Mouse (Mus musculus) left cerebral cortex, postnatal 14 days (tissue): Measurements from ENCODE around the gene Pate1. TPM values are rescaled to one million over a fixed set of nuclear protein-coding genes. Genes with fewer than 3 reads are reported as not detected.

Experiments
- DNase-seq, 2 experiments: peaks; one replicate each; pipeline ENCODE4 v3.0.0; 2021 to 2022; ENCODE audit warnings: low spot score in 2 of 2, mixed read lengths in 1 of 2
- intact Hi-C: fragments of 180-260 bp; cut with DNase I; formaldehyde crosslinking; loops from one replicate; pipeline ENCODE4 v1.15.1; 2025
- long read RNA-seq, 2 experiments: library from polyadenylated mRNA; stranded (forward); transcript quantifications; one replicate each; pipeline ENCODE4 v2.0.0; 2021
- total RNA-seq, 2 experiments: library from RNA; stranded (reverse); gene quantifications; 2 replicates each; pipeline ENCODE4 v1.2.3; 2021

The Pate1 gene
- total RNA-seq: not detected
- long read RNA-seq, experiment 1: 0 reads
- long read RNA-seq, experiment 2: 0 reads

DNA sequence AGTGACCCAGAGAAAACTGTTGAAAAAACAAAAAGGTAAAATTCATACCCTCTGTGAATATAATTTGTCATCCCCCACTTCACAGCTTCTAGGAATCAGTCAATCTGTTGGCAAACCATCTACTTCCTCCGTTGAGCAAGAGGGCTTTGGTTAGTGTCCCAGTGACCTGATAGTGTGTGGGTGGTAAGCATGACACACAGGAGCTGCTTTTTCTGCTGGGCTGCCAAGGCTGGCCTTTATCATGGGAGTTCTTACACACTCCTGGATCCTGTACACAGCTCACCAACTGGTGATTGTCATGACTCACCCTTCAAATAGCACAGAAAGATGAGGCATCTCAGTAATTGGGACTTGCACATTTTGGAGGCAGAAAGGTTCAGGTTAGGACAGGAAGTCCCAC is at the start of gene Pate1:
Gene Pate1 (minus strand): TSS at position 378 of the 400 bp plus-strand sequence.
- intact Hi-C loops: no loop called here
- peak in 1 of 2 experiments; percentile 15 for DNase-seq

DNA sequence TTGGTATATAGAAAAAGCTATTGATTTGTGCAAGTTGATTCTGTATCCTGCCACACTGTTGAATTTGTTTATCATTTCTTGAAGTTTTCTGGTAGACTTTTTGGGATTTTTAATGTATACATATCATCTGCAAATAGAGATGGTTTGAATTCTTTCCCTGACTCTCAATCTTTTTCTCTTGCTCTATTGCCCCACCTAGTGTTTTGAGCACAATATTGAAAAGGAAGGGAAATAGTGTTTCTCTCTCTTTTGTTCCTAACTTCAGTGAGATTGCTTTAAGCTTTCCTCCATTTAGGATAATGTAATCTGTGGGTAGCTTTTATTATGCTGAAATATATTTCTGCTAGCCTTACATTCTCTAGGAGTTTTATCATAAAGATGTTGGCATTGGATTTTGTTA is 20.1 kb upstream of the Pate1 start:
- peak; percentile 2 to 4 for DNase-seq
- intact Hi-C loops: loop anchor here (5.0 kb wide), 1 partner anchor 115 kb away; no protein-coding TSS in a partner anchor

DNA sequence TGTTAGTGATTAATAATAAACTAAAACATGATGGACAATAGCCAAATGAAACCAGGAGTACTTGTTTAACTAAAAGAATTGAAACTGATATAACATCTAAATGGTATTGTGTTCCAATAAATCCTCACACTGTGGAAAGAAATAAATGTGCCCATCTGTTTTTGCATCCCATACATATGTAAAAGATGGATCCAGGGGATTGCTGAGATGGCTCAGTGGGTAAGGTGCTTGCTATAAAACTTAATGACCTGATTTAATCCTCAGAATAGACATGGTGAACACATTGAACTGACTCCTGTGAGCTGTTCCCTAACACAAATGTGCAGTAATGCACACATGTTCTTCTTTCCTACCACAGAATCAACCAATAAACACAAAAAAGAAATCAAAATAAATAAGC is 4.7 kb upstream of the Pate1 start:
- intact Hi-C loops: no loop called here
- DNase-seq: no peak

DNA sequence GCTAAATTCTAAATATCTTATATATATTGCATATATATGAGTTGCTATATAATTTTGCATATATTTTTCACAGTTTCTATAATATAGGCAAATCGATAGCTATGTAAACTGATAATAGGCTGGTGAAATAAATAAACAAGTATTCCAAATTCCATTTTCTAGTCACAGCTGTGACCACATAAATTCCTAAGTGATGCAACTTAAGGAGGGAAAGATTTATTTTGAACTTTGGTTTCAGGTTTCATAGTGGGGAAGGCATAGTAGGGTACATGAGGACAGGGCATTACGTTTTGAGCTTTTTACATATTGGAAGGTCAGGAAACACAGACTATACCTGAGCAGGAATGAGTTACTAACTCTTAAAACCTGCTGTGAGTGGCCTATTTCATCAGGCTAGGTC is 13.6 kb downstream of the Pate1 start:
- DNase-seq: no peak
- intact Hi-C loops: no loop called here

DNA sequence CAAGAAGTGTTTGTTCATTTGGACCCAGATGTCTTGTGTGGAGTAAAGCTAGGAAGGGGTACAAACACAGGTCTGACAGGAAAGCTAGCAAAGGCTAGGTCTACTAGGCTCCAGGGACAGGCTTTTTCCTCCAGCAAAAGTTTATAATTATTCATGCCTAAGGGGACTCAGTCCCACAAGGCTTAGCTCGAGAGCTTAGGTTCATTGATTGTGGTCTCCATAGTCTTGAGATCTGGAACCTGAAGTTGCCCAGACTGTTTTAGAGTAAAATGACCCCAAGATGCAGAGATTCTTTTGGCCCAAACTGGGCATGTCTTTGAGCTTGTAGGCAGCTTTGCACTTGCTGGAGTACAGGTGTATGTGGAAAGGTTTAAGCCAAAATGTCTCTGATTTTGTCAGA is 39.1 kb downstream of the Pate1 start, which contains the start of gene Pate3:
Gene Pate3 (minus strand): TSS at position 101 of the 400 bp plus-strand sequence.
- no peak for DNase-seq
- intact Hi-C loops: no loop called here

Other genes starting within 250 kb of the Pate1 start
- gene Gm1113, start 169.1 kb downstream of the Pate1 start, total RNA-seq: not detected
- 10 to 100 TPM; 13.6 to 14.3 TPM for gene Ddx25, start 128.9 kb downstream of the Pate1 start, total RNA-seq
- gene Pus3, start 128.8 kb downstream of the Pate1 start, total RNA-seq: 10 to 100 TPM; 10.6 to 11.1 TPM
- gene Pate2, start 117.1 kb downstream of the Pate1 start, total RNA-seq: under 1 TPM; 0.59 to 0.64 TPM
- gene Hyls1, start 117.0 kb downstream of the Pate1 start, total RNA-seq: 1 to 10 TPM; 7.3 to 8.8 TPM
- not detected for gene Pate4, start 75.4 kb downstream of the Pate1 start, total RNA-seq
- gene Pate3, start 39.2 kb downstream of the Pate1 start, total RNA-seq: not detected
- not detected for gene Gm17677, start 53.7 kb upstream of the Pate1 start, total RNA-seq
- not detected for gene Gm17727, start 90.7 kb upstream of the Pate1 start, total RNA-seq
- not detected for gene Gm27235, start 102.7 kb upstream of the Pate1 start, total RNA-seq
- not detected for gene D730048I06Rik, start 102.7 kb upstream of the Pate1 start, total RNA-seq
- not detected for gene 9230110F15Rik, start 156.8 kb upstream of the Pate1 start, total RNA-seq
- not detected for gene 9230113P08Rik, start 221.0 kb upstream of the Pate1 start, total RNA-seq